Mouse (Mus musculus) kidney, embryonic 14.5 days (tissue): Measurements from ENCODE around the gene Serinc4. TPM values are rescaled to one million over a fixed set of nuclear protein-coding genes. Genes with fewer than 3 reads are reported as not detected.
A peak's percentile ranks its signal among the peaks of the same experiment; 100 is the strongest.

Experiments used
- ATAC-seq: fragments of 200-750 bp; cut with Nextera tagmentation; 2 replicates; pipeline ENCODE4 v1.8.0; 2017; ENCODE audit warnings: moderate number of reproducible peaks, mild to moderate bottlenecking, moderate TSS enrichment, moderate library complexity; ENCODE audit not compliant: low FRiP score, low TSS enrichment
- H3K27ac ChIP-seq: fragments of 300-500 bp; sonication (generic); 2 replicates; pipeline ENCODE4 v1.5.1; 2014; ENCODE audit warnings: low read depth, mild to moderate bottlenecking, low read length, moderate library complexity, mixed read lengths
- H3K27me3 ChIP-seq: fragments of 300-500 bp; sonication (generic); 2 replicates; pipeline ENCODE4 v1.6.1; 2014; ENCODE audit warnings: mild to moderate bottlenecking, low read length; ENCODE audit not compliant: control insufficient read depth, insufficient read depth
- H3K36me3 ChIP-seq: fragments of 300-500 bp; sonication (generic); 2 replicates; pipeline ENCODE4 v1.6.1; 2014; ENCODE audit warnings: low read length, mixed read lengths; ENCODE audit not compliant: control insufficient read depth, insufficient read depth
- H3K4me1 ChIP-seq: fragments of 300-500 bp; sonication (generic); 2 replicates; pipeline ENCODE4 v1.6.1; 2014; ENCODE audit warnings: low read length, mixed read lengths; ENCODE audit not compliant: control insufficient read depth, insufficient read depth
- H3K4me2 ChIP-seq: fragments of 300-500 bp; sonication (generic); replicated peaks from 2 replicates; pipeline ENCODE4 v1.6.1; 2014; ENCODE audit warnings: low read depth, mild to moderate bottlenecking, low read length
- H3K4me3 ChIP-seq: fragments of 300-500 bp; sonication (generic); 2 replicates; pipeline ENCODE4 v1.5.1; 2014; ENCODE audit warnings: mild to moderate bottlenecking, low read length
- H3K9ac ChIP-seq: fragments of 300-500 bp; sonication (generic); 2 replicates; pipeline ENCODE4 v1.6.1; 2014; ENCODE audit warnings: low read depth, mild to moderate bottlenecking, low read length, moderate library complexity
- H3K9me3 ChIP-seq: fragments of 300-500 bp; sonication (generic); 2 replicates; pipeline ENCODE4 v1.6.1; 2016; ENCODE audit warnings: low read length; ENCODE audit not compliant: control insufficient read depth
- WGBS: fragments of 180-500 bp; shearing (Covaris S2); extraction: QIAGEN DNeasy Blood & Tissue Kit; methylation state at CpG from one replicate; pipeline ENCODE4 v1.1.7; 2014; 5-methylcytosine and 5-hydroxymethylcytosine counted together
- polyA plus RNA-seq: library from polyadenylated mRNA; unstranded; fragments of >200 nt; fragmentation: Nextera tagmentation; extraction: Ambion mirVana; gene quantifications from 2 replicates; pipeline ENCODE4 v1.2.1, GENCODE M21; 2014

Serinc4 gene
- polyA plus RNA-seq, 1 experiment from 2014 or later, result 0.24 TPM

DNA sequence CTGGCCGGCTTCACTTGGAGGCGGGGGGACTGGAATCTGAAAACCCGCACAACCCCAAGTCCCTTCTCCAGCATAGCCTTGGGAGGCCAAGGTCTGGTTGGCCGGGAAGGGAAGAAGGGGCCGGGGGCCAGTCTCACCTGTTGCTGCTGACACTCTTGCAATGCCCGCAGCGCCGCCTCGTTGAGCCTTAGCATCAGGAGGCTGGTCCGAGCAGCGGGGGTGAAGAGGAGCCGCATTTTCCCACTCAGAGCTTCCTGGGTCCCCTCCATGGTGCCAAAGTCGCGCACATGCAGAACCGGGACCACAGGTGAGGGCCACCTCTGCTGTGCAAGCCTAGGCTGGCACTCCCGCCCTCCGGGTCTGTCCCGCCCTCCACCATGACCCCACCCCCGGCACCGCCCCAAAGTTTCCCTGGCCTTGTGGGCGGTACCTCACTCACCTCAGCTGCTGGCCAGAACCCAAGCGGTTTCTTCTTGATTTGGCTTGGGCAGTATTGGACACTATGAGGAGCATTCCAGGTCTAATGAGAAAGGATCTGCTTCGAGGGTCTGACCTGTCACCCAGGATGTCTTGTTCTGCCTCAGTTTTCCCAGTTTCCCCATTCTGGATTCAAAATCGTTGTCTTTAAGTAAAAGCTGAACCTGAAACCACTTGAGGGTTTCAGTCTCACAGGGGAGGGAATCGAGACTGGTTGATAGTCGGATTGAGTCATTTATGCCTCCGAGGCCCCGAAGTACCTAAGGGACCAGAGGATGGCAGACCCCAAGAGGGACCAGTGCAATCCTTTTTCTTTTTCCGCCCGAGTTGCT lies 14.1 kb downstream of the Serinc4 start:
- H3K36me3 ChIP-seq, result peaks cover 25% of the 10 kb centered on the region
- H3K27ac ChIP-seq, result no peak overlapping the region
- H3K9me3 ChIP-seq, result no peaks in the 10 kb centered on the region
- H3K4me3 ChIP-seq, result peak overlapping the region; percentile 41
- WGBS, result 2% methylated on average over 30 of the region's 30 CpGs
- H3K27me3 ChIP-seq, result no peaks in the 10 kb centered on the region
- H3K4me1 ChIP-seq, result peaks cover 8% of the 10 kb centered on the region
- peak overlapping the region; percentile 42 for H3K9ac ChIP-seq
- H3K4me2 ChIP-seq, result peak overlapping the region; percentile 69
- peak; percentile 93 for ATAC-seq

DNA sequence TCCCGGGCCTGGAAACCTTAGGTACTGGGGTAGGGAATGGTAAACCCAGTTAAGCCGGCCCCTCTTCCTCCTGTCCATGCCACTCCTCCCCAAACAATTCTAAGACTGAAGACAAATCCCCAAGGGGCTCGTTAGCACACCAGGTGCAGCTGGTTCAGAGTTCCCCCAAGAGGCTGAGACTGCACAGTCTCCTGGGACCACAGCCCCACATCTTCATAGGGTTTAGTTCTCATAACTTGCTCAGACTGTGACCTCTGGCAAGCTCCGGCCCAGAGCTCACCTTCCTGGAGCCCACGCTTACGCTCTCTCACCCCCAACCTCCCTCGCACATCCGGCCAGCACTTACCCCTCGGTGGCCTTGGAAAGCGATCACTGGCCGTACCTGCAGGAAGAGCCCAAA lies 14.8 kb downstream of the Serinc4 start:
- Histone ChIP-seq H3K27ac (no peak overlapping the region), H3K9me3 (no peaks in the 10 kb centered on the region), H3K4me2 (peak overlapping the region; percentile 69), H3K36me3 (peaks cover 32% of the 10 kb centered on the region), H3K27me3 (no peaks in the 10 kb centered on the region), H3K4me3 (peak overlapping the region; percentile 41), H3K9ac (peak overlapping the region; percentile 40; the same call in 1 of the 2 replicates), H3K4me1 (peaks cover 8% of the 10 kb centered on the region)
- ATAC-seq, result peak; percentile 10
- 3% methylated on average over 11 of the region's 11 CpGs for WGBS

DNA sequence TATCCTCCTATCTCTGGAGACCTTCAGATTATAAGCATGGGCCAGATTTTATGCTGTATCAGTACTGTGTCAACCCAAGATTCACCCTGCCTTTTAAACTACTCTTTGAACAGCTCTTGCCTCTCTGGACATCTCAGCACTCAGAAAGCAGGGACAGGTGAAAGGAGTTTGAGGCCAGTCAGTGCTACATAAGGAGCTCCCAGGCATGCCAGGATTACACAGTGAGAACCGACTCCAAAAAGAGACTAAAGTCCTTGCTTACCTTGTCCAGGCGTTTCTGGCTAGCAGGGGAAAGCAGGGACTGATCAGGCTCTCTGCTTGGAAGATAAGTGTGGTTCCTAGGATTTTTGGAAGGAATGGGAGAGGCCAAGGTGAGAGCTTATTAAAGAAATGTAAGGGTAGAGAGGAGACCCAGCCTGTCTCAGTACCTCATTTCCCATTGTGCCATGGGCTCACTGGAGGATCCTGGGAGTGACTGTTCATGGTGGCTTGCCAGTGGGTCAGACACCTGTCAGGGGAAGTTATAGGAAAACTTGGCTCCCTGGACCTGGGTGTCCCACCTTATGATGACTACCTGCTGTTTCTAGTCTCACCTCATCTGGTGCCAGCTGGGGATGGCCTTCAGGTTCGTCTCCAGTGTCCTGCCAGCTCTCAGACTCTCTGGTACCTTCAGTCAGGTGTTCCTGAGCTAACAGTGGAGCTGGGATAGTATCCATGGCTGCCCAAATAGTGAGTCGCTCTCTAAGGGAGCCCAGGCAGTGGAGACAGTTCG lies 15.6 kb downstream of the Serinc4 start:
- H3K4me1 ChIP-seq, result peaks cover 8% of the 10 kb centered on the region
- peaks cover 37% of the 10 kb centered on the region for H3K36me3 ChIP-seq
- 61% methylated on average over 5 of the region's 5 CpGs for WGBS
- no peak overlapping the region for H3K4me3 ChIP-seq
- no peak for ATAC-seq
- H3K27ac ChIP-seq, result no peak overlapping the region
- H3K27me3 ChIP-seq, result no peaks in the 10 kb centered on the region
- no peaks in the 10 kb centered on the region for H3K9me3 ChIP-seq
- H3K9ac ChIP-seq, result no peak overlapping the region
- H3K4me2 ChIP-seq, result no peak overlapping the region

DNA sequence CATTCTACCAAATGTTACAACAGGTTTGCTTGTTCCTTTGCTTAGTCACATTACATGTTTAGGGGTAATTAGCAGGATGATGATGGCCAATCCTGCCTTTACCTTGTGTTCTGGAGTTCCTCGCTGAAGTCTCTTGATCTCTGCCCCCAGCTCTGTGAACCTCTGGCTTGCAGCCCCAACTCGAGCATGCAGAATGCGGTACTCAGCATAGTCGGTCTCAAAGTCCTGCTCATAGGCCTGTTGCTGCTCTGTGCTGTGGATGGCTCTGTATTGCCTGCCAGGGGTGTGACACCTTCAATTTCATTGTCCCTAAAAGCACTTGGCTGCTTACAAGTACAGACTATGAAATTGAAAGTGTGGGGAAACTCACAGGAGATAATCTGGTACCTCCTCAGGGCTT lies 16.8 kb downstream of the Serinc4 start:
- Histone ChIP-seq H3K9me3 (no peaks in the 10 kb centered on the region), H3K4me3 (no peak overlapping the region), H3K4me2 (no peak overlapping the region), H3K27ac (no peak overlapping the region), H3K36me3 (peaks cover 50% of the 10 kb centered on the region), H3K27me3 (no peaks in the 10 kb centered on the region), H3K9ac (no peak overlapping the region), H3K4me1 (peaks cover 8% of the 10 kb centered on the region)
- no peak for ATAC-seq
- 62% methylated on average over 4 of the region's 4 CpGs for WGBS

DNA sequence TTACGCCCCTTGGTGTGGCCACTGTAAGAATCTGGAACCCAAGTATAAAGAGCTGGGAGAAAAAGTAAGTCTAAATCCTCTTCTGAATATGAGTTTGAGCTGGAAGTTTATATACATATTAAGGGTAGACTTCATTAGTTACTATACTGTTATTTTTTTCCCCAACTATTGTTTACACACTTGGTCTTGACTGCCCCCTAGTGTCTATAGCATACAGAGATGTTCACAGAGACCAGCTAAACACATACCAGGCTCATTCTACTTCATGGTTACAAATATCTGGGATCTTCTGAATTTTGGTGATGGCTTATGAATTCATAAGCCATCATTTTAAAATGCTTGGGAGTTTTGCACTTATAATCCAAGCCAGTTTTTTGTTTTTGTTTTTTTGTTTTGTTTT lies 21.7 kb downstream of the Serinc4 start:
- ATAC-seq, result no peak
- Histone ChIP-seq H3K27me3 (no peaks in the 10 kb centered on the region), H3K27ac (no peak overlapping the region), H3K4me1 (no peaks in the 10 kb centered on the region), H3K4me3 (no peak overlapping the region), H3K36me3 (peaks cover 97% of the 10 kb centered on the region), H3K9me3 (no peaks in the 10 kb centered on the region), H3K9ac (no peak overlapping the region), H3K4me2 (no peak overlapping the region)
- whole genome bisulfite sequencing, result 93% methylated on average over 1 of the region's 1 CpGs

DNA sequence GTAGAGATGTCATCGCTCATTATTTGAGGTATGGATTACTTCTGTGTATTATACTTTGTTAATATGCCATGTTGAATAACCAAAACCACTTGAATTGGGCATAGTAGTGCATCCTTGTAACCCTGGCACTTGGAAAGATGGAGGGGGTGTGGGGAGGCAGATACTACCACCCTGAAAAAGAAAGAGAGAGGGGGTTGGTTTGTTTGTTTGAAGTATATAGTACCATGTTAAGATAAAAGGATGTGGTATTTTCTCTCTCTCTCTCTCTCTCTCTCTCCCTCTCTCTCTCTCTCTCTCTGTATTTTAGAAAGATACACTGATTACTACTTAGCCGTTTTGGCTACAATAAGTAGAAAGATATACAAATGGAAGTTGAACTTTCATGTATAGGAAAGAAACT lies 30.7 kb downstream of the Serinc4 start:
- Histone ChIP-seq H3K27me3 (no peaks in the 10 kb centered on the region), H3K4me1 (no peaks in the 10 kb centered on the region), H3K9me3 (no peaks in the 10 kb centered on the region), H3K4me3 (no peak overlapping the region), H3K4me2 (no peak overlapping the region), H3K27ac (no peak overlapping the region), H3K36me3 (peaks cover 93% of the 10 kb centered on the region), H3K9ac (no peak overlapping the region)
- 95% methylated on average over 2 of the region's 2 CpGs for WGBS
- no peak for ATAC-seq

DNA sequence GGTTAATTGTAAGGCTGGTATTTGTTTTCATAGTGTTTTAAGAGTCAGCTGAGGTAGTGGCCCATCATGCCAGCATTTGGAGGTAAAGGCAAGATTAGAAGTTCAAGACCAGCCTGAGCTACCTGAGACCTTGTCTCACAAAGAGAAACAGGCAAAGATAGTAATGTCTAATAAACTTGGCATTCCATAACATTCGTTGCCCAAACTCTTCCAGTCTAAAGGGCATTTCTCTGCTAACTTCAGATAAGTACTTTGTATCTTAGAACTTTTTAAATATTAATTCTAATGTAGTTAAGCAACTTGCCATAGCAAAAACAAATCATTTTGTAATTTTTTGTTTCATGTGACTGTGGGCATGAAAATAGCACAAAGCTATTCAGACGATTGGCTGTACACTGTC lies 33.4 kb downstream of the Serinc4 start:
- H3K9me3 ChIP-seq, result no peaks in the 10 kb centered on the region
- peaks cover 87% of the 10 kb centered on the region for H3K36me3 ChIP-seq
- no peak overlapping the region for H3K4me2 ChIP-seq
- H3K4me1 ChIP-seq, result no peaks in the 10 kb centered on the region
- H3K27ac ChIP-seq, result no peak overlapping the region
- H3K9ac ChIP-seq, result no peak overlapping the region
- H3K4me3 ChIP-seq, result no peak overlapping the region
- no peaks in the 10 kb centered on the region for H3K27me3 ChIP-seq
- ATAC-seq, result no peak
- WGBS, result 94% methylated on average over 2 of the region's 2 CpGs

DNA sequence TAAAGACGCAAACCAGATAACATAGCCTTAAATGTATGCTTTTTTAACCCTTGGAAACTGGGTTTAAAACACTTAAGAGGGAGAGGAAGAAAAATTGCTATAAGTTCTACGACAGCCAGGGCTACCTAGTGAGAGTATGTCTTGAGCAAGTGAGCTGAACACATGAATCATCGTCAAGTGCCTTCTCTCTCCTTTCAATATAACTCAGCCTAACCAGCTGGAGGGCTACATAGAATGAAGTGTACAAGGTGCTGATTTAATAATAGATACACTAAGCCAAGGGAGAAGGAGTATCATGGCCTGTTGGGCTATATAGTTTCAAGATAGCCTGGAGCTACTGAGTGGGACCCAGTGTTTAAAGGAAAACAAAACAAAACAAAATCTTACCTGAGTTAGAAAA lies 38.1 kb downstream of the Serinc4 start:
- ATAC-seq, result no peak
- H3K36me3 ChIP-seq, result peaks cover 61% of the 10 kb centered on the region

DNA sequence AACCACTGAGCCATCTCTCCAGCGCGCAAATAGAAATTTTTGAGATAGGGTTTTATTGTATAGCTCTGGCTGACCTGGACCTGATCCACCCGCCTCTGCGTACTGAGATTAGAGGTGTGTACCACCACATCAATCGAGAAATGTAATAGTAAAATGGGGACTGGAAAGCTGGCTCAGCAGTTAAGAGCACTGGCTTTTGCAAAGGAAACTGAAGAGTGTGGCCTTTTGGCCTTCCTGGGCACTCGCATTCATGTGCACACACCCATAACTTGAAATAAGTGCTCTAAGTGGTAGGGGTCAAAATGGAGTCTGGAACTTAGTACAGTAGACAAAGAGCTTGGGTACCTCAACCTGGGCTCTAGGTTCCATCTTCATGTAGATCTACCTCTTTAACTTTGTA lies 40.2 kb downstream of the Serinc4 start:
- H3K36me3 ChIP-seq, result peaks cover 41% of the 10 kb centered on the region
- no peak for ATAC-seq
- no peaks in the 10 kb centered on the region for H3K9me3 ChIP-seq
- peaks cover 11% of the 10 kb centered on the region; the same call in 1 of the 2 replicates for H3K4me1 ChIP-seq
- no peak overlapping the region for H3K4me2 ChIP-seq
- WGBS, result 91% methylated on average over 6 of the region's 6 CpGs
- no peak overlapping the region for H3K9ac ChIP-seq
- H3K4me3 ChIP-seq, result no peak overlapping the region
- no peak overlapping the region for H3K27ac ChIP-seq
- no peaks in the 10 kb centered on the region for H3K27me3 ChIP-seq

More for the DNA sequence above, 38.1 kb downstream of the Serinc4 start:
- Histone ChIP-seq H3K27ac (no peak overlapping the region), H3K4me3 (no peak overlapping the region), H3K9me3 (no peaks in the 10 kb centered on the region), H3K4me2 (no peak overlapping the region), H3K27me3 (no peaks in the 10 kb centered on the region), H3K4me1 (peaks cover 11% of the 10 kb centered on the region; the same call in 1 of the 2 replicates), H3K9ac (no peak overlapping the region)
- 88% methylated on average over 3 of the region's 3 CpGs for WGBS
